Mouse (Mus musculus) myocyte (in vitro differentiated cells): ENCODE results near the gene H1foo.

Experiments
- CEBPB ChIP-seq: IDR thresholded peaks from 2 replicates; pipeline ENCODE4 v1.6.1; 2011; ENCODE audit warnings: mild to moderate bottlenecking, moderate library complexity; ENCODE audit not compliant: poor library complexity, insufficient read depth, severe bottlenecking
- E2F4 ChIP-seq: IDR thresholded peaks from one replicate; pipeline ENCODE4 v1.6.1; 2011; ENCODE audit warnings: mild to moderate bottlenecking, control low read depth, moderate library complexity; ENCODE audit not compliant: insufficient read depth
- MAX ChIP-seq: IDR thresholded peaks from one replicate; pipeline ENCODE4 v1.6.1; 2011; ENCODE audit warnings: low read depth, mild to moderate bottlenecking, control low read depth
- MYOD1 ChIP-seq, 3 experiments: IDR thresholded peaks; one replicate each; pipeline ENCODE4 v1.6.1; 2011; ENCODE audit warnings: control low read depth in 2 of 3, low read depth in 2 of 3, mild to moderate bottlenecking in 2 of 3, moderate library complexity in 1 of 3; ENCODE audit not compliant: insufficient read length in 2 of 3, control insufficient read depth in 1 of 3
- MYOG ChIP-seq, 3 experiments: IDR thresholded peaks; one replicate each; pipeline ENCODE4 v1.6.1; 2011; ENCODE audit warnings: control low read depth in 2 of 3, low read depth in 2 of 3, mild to moderate bottlenecking in 2 of 3; ENCODE audit not compliant: insufficient read length in 2 of 3, control insufficient read depth in 1 of 3, insufficient read depth in 1 of 3
- POLR2A ChIP-seq: IDR thresholded peaks from one replicate; pipeline ENCODE4 v1.6.1; 2011; ENCODE audit warnings: low read depth, mild to moderate bottlenecking, control low read depth, moderate library complexity; ENCODE audit not compliant: insufficient read length
- POLR2AphosphoS2 ChIP-seq: IDR thresholded peaks from one replicate; pipeline ENCODE4 v1.6.1; 2011; ENCODE audit warnings: low read depth, control low read depth; ENCODE audit not compliant: insufficient read length
- REST ChIP-seq: IDR thresholded peaks from one replicate; pipeline ENCODE4 v1.6.1; 2011; ENCODE audit warnings: mild to moderate bottlenecking, control low read depth, moderate library complexity; ENCODE audit not compliant: insufficient read depth, insufficient read length
- TCF12 ChIP-seq: IDR thresholded peaks from one replicate; pipeline ENCODE4 v1.6.1; 2011; ENCODE audit warnings: mild to moderate bottlenecking, control low read depth; ENCODE audit not compliant: poor library complexity, insufficient read depth, severe bottlenecking
- TCF3 ChIP-seq: IDR thresholded peaks from one replicate; pipeline ENCODE4 v1.6.1; 2011; ENCODE audit warnings: low read depth, control low read depth; ENCODE audit not compliant: insufficient read length
- USF1 ChIP-seq: IDR thresholded peaks from one replicate; pipeline ENCODE4 v1.6.1; 2011; ENCODE audit warnings: low read depth, mild to moderate bottlenecking, control low read depth, moderate library complexity

- no peak for TF ChIP-seq POLR2A
- TF ChIP-seq E2F4 = no peak
- no peak for TF ChIP-seq MAX
- TF ChIP-seq POLR2AphosphoS2 = no peak
- no peak for TF ChIP-seq MYOD1 (IDR thresholded peaks at IDR 0.05; ENCODE audit: control insufficient read depth in 1 of 3, insufficient read length in 2 of 3, low read depth in 2 of 3)
- no peak for TF ChIP-seq USF1
- no peak for TF ChIP-seq MYOG (IDR thresholded peaks at IDR 0.05; ENCODE audit: control insufficient read depth in 1 of 3, insufficient read depth in 1 of 3, insufficient read length in 2 of 3, low read depth in 2 of 3)
- no peak for TF ChIP-seq CEBPB
- TF ChIP-seq TCF12 = no peak
- no peak for TF ChIP-seq REST
- no peak for TF ChIP-seq TCF3
Observed at GRCm38 (mm10) chr6:115914511-115915202, 30.1 kb upstream of the H1foo start.
